Mouse (Mus musculus): ENCODE data around the gene Rock2. TPM values are rescaled to one million over a fixed set of nuclear protein-coding genes. Genes with fewer than 3 reads are reported as not detected.

Rock2 gene
- polyA plus RNA-seq, 1 experiment from 2014 or later = 16.1 TPM

GRCm38 (mm10) chr12:17033464-17033841 is 138.8 kb downstream of the Rock2 start:
- Histone ChIP-seq H3K4me3 (no peak overlapping the region), H3K27ac (replicated peaks) (no peak overlapping the region), H3K9me3 (no peaks in the 10 kb centered on the region), H3K36me3 (no peaks in the 10 kb centered on the region), H3K4me1 (no peaks in the 10 kb centered on the region), H3K27me3 (replicated peaks) (no peaks in the 10 kb centered on the region), H3K4me2 (no peak overlapping the region), H3K9ac (no peak overlapping the region)
- no peak for ATAC-seq (ENCODE audit: extremely low read depth, insufficient number of reproducible peaks, low FRiP score, low TSS enrichment)
- WGBS = 58% methylated on average over 9 of the region's 9 CpGs

DNA sequence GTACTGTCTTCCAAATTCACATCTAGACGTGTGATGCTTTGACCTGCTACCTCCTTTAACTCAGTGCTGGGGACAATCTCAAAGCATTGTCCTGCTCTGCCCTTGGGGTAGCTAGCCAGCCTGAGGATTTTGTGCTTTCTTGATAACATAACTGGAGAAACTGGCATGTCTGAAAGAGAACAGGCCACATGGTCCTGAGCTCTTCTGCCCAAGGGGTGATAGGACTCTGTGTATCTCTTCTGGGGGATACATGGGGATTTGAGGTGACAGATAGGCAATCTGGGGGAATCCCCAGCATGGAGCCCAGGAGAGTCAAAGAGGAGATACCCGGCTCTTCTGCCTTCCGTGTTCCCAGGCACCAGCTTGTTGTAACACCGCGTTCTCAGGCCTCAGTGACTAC is 140.0 kb downstream of the Rock2 start:
- ATAC-seq (ENCODE audit: extremely low read depth, insufficient number of reproducible peaks, low FRiP score, low TSS enrichment) = no peak
- H3K9me3 ChIP-seq = no peaks in the 10 kb centered on the region
- 62% methylated on average over 5 of the region's 5 CpGs for WGBS

DNA sequence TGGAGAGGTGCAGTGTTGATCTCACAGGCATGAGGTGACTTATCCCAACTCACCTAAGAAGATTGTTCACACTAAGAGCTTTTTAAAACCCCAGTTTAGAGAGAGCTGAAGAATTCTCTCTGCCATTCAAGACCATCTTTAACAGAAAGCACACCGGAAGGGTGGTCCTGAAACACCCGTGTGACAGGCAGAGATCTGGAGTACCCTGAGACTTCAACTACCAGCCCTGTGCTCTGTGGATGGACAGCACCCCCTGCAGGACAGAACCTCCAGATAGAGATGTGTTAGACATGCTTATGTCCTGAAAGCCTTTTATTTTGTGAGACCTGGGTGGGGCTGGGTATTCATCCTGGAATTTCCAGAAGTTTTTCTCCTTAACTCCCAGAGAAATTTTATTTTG is 140.4 kb downstream of the Rock2 start:
- 57% methylated on average over 2 of the region's 2 CpGs for WGBS
- H3K27me3 ChIP-seq (replicated peaks) = no peaks in the 10 kb centered on the region
- no peak overlapping the region for H3K27ac ChIP-seq (replicated peaks)
- no peak overlapping the region for H3K4me2 ChIP-seq
- no peaks in the 10 kb centered on the region for H3K4me1 ChIP-seq
- no peak overlapping the region for H3K9ac ChIP-seq
- no peaks in the 10 kb centered on the region for H3K9me3 ChIP-seq
- H3K4me3 ChIP-seq = no peak overlapping the region
- no peaks in the 10 kb centered on the region for H3K36me3 ChIP-seq
- no peak for ATAC-seq (ENCODE audit: extremely low read depth, insufficient number of reproducible peaks, low FRiP score, low TSS enrichment)

More for the DNA sequence above, 140.0 kb downstream of the Rock2 start:
- H3K4me3 ChIP-seq = no peak overlapping the region
- no peaks in the 10 kb centered on the region for H3K27me3 ChIP-seq (replicated peaks)
- H3K27ac ChIP-seq (replicated peaks) = no peak overlapping the region
- H3K4me2 ChIP-seq = no peak overlapping the region
- no peaks in the 10 kb centered on the region for H3K4me1 ChIP-seq
- no peaks in the 10 kb centered on the region for H3K36me3 ChIP-seq
- no peak overlapping the region for H3K9ac ChIP-seq

GRCm38 (mm10) chr12:17036532-17036931 is 141.8 kb downstream of the Rock2 start:
- H3K9ac ChIP-seq = no peak overlapping the region
- no peak overlapping the region for H3K27ac ChIP-seq (replicated peaks)
- H3K4me2 ChIP-seq = no peak overlapping the region
- no peak overlapping the region for H3K4me3 ChIP-seq
- H3K27me3 ChIP-seq (replicated peaks) = no peaks in the 10 kb centered on the region
- 57% methylated on average over 9 of the region's 9 CpGs for WGBS
- H3K36me3 ChIP-seq = no peaks in the 10 kb centered on the region
- no peaks in the 10 kb centered on the region for H3K4me1 ChIP-seq
- ATAC-seq (ENCODE audit: extremely low read depth, insufficient number of reproducible peaks, low FRiP score, low TSS enrichment) = no peak
- no peaks in the 10 kb centered on the region for H3K9me3 ChIP-seq

DNA sequence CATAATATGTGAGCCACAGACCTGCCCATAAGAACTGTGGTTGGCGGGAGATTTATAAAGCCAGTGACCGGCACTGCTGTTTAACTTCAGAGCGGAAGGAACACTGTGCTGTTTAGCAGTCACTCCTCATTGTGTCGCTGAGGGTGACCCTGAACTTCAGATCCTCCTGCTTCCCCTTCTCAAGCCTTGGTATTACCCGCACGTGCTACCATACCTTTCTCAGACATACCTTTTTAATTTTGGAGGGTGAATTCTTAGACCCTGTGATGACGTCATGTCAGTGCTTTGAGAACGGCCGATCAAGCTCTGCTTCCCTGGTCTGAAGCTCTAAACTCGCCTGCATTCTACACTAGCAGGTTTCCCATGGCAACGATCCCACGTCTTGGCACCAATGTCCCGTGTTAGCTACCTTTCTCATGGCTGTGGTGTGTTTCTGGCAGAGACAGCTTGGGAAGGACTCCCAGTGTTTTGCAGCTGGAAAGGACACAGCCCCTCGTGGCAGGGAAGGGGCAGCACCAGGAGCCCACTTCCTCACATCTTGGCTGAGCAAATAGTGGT is 142.4 kb downstream of the Rock2 start:
- Histone ChIP-seq H3K4me1 (no peaks in the 10 kb centered on the region), H3K4me2 (no peak overlapping the region), H3K9me3 (no peaks in the 10 kb centered on the region), H3K27ac (replicated peaks) (no peak overlapping the region), H3K9ac (no peak overlapping the region), H3K36me3 (no peaks in the 10 kb centered on the region), H3K27me3 (replicated peaks) (no peaks in the 10 kb centered on the region), H3K4me3 (no peak overlapping the region)
- ATAC-seq (ENCODE audit: extremely low read depth, insufficient number of reproducible peaks, low FRiP score, low TSS enrichment) = no peak
- 60% methylated on average over 14 of the region's 14 CpGs for WGBS

Other genes starting within 250 kb of the Rock2 start
- gene Ntsr2, start 241.5 kb upstream of the Rock2 start, polyA plus RNA-seq (2015; fragmentation: Nextera tagmentation; extraction: Ambion mirVana) = not detected in 2 replicates
- 0.44 and 1.1 TPM in 2 replicates for gene Greb1, start 94.0 kb upstream of the Rock2 start, polyA plus RNA-seq (2015; fragmentation: Nextera tagmentation; extraction: Ambion mirVana)
- 43.6 and 50.8 TPM in 2 replicates for gene E2f6, start 83.9 kb upstream of the Rock2 start, polyA plus RNA-seq (2015; fragmentation: Nextera tagmentation; extraction: Ambion mirVana)
- gene Pqlc3, start 105.5 kb downstream of the Rock2 start, polyA plus RNA-seq (2015; fragmentation: Nextera tagmentation; extraction: Ambion mirVana) = 2.5 and 3.0 TPM in 2 replicates
- 0.23 TPM in 1 of 2 replicates, not detected in the other for gene 2410004P03Rik, start 116.8 kb downstream of the Rock2 start, polyA plus RNA-seq (2015; fragmentation: Nextera tagmentation; extraction: Ambion mirVana)